Mouse (Mus musculus) liver, embryonic 12.5 days (tissue): ENCODE measurements around the gene Bfar. TPM values are rescaled to one million over a fixed set of nuclear protein-coding genes. Genes with fewer than 3 reads are reported as not detected.
"Not testable (repeated sequence)": the region's sequence is repeated elsewhere in the genome, so short reads cannot be mapped to it uniquely, and the experiment has no call there.

ENCODE experiments used
- ATAC-seq: fragments of 200-750 bp; cut with Nextera tagmentation; 2 replicates; pipeline ENCODE4 v1.8.0; 2017; ENCODE audit warnings: moderate number of reproducible peaks, mild to moderate bottlenecking, moderate library complexity
- H3K27ac ChIP-seq: fragments of 300-500 bp; sonication (generic); 2 replicates; pipeline ENCODE4 v1.5.1; 2016; ENCODE audit warnings: mild to moderate bottlenecking
- H3K27me3 ChIP-seq: fragments of 300-500 bp; sonication (generic); replicated peaks from 2 replicates; pipeline ENCODE4 v1.6.1; 2016; ENCODE audit warnings: mild to moderate bottlenecking, moderate library complexity
- H3K36me3 ChIP-seq: fragments of 300-500 bp; sonication (generic); 2 replicates; pipeline ENCODE4 v1.6.1; 2016; ENCODE audit warnings: mild to moderate bottlenecking, moderate library complexity
- H3K4me1 ChIP-seq: fragments of 300-500 bp; sonication (generic); 2 replicates; pipeline ENCODE4 v1.6.1; 2016
- H3K4me2 ChIP-seq: fragments of 300-500 bp; sonication (generic); 2 replicates; pipeline ENCODE4 v1.6.1; 2016; ENCODE audit warnings: mild to moderate bottlenecking, moderate library complexity
- H3K4me3 ChIP-seq: fragments of 300-500 bp; sonication (generic); 2 replicates; pipeline ENCODE4 v1.5.1; 2016; ENCODE audit warnings: mild to moderate bottlenecking, moderate library complexity
- H3K9ac ChIP-seq: fragments of 300-500 bp; sonication (generic); 2 replicates; pipeline ENCODE4 v1.6.1; 2016; ENCODE audit warnings: mild to moderate bottlenecking, moderate library complexity
- H3K9me3 ChIP-seq: fragments of 300-500 bp; sonication (generic); replicated peaks from 2 replicates; pipeline ENCODE4 v1.6.1; 2016; ENCODE audit warnings: mild to moderate bottlenecking, moderate library complexity
- WGBS: fragments of 180-500 bp; shearing (Covaris S2); methylation state at CpG from one replicate; pipeline ENCODE4 v1.1.7; 2016; ENCODE audit not compliant: insufficient replicate concordance; 5-methylcytosine and 5-hydroxymethylcytosine counted together
- polyA plus RNA-seq: library from polyadenylated mRNA; unstranded; fragments of >200 nt; fragmentation: Nextera tagmentation; extraction: Ambion mirVana; gene quantifications from 2 replicates; pipeline ENCODE4 v1.2.1, GENCODE M21; 2016

The Bfar gene
- polyA plus RNA-seq, 1 experiment from 2014 or later: 17.1 TPM

DNA sequence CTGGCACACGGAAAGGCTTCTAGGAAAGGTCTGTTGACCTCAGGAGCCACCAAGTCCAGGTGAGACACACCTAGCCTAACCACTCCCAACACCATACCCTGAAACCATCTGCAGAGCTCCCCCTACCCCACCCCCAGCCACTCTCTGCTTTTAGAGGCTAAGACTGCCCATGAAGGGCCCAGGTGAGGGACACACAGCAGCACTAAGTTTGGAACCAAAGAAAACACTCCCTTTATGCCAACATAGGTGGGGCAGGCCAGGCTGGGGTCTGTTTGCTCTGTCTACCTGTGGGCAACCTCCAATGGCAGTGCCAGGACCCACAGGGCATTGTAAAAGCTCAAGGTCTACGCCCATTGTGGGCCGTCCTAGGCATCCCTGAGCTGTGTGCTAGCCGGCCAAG lies 57.8 kb downstream of the Bfar start:
- H3K4me1 ChIP-seq: peaks cover 10% of the 10 kb centered on the region
- H3K4me2 ChIP-seq: no peak overlapping the region
- no peak for ATAC-seq

DNA sequence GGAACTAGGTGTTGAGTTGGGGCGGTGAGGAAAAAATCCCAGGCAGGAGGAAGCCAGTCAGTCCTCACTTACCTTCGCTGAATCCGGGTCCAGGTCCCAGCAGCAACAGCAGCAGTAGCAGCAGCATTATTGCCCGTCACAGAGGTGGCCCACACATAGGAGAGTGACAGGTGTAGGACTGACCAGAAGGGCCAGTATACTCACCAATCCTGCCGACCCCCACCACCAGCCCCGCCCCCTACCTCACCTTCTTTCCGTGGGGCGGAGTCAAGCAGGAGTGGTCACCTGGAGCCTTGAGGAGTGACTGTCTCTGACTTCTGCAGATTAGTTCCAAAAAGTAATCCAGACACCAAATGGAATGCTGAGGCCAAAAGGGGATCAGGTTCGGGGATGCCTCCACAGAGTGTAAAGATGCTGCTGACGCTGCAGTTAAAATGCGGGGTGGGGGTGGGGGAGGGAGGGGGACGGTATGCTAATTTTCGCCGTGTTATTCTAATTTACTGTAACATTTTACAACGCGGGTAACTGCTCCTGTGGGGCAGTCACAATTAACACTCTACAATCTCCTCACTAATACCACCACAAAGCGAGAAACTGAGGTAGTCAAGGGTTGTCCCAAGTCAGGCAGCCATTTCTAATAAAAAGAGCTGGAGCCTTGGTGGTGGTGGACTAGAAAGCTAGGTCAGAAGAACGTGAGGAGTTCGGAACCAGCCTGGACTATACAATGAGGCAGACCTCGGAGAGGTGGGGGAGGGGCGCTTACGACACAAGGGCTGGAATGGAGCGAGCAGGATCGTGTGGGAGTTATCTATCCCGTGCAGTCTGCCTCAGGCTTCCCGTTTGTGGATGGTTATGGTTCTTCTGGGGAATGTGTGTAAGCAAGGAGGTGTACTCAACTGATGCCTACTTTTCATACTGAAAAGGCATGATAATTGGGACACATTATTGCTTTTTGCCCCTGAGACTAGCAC lies 58.9 kb downstream of the Bfar start, which contains the start of gene Pla2g10:
TSS of gene Pla2g10 (minus strand) at position 699 of the 971 bp plus-strand sequence.
- Histone ChIP-seq H3K4me2 (peak within 1 kb of the TSS; percentile 50), H3K4me1 (peaks cover 10% of the 10 kb centered on the region), H3K4me3 (peak within 1 kb of the TSS; percentile 8; the same call in 1 of the 2 replicates), H3K9me3 (no peaks in the 10 kb centered on the region), H3K36me3 (no peaks in the 10 kb centered on the region), H3K27ac (no peak within 1 kb of the TSS), H3K27me3 (peaks cover 6% of the 10 kb centered on the region), H3K9ac (no peak within 1 kb of the TSS)
- ATAC-seq: peak; percentile 47
- WGBS: 15% methylated on average over 26 of the region's 26 CpGs

More for the DNA sequence above, 57.8 kb downstream of the Bfar start:
- H3K27me3 ChIP-seq: peaks cover 6% of the 10 kb centered on the region
- no peak overlapping the region for H3K27ac ChIP-seq
- 63% methylated on average over 4 of the region's 4 CpGs for WGBS
- no peaks in the 10 kb centered on the region for H3K9me3 ChIP-seq
- H3K9ac ChIP-seq: no peak overlapping the region
- H3K36me3 ChIP-seq: no peaks in the 10 kb centered on the region
- no peak overlapping the region for H3K4me3 ChIP-seq

DNA sequence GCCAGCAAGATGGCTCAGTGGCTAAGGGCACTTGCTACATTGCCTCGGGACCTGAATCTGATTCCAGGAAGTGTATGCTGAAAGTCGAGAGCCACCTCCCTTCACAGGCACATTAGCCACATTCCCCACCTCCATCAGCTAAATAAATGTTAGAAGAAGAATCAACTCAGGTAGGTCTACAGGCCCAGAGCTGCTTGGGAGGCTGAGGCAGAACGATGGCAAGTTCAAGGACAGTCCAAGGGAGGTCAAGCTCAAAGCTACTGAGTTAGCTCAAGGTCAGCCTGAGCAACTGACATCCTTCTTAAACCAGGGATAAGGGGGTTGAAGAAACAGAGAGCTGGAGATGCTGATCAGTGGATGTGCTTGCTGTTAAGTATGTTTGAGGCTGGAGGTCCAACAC lies 61.1 kb downstream of the Bfar start:
- Histone ChIP-seq H3K9ac (no peak overlapping the region), H3K4me2 (no peak overlapping the region), H3K9me3 (no peaks in the 10 kb centered on the region), H3K27me3 (peaks cover 10% of the 10 kb centered on the region), H3K4me3 (no peak overlapping the region), H3K27ac (no peak overlapping the region), H3K4me1 (peaks cover 10% of the 10 kb centered on the region), H3K36me3 (no peaks in the 10 kb centered on the region)
- ATAC-seq: no peak
- WGBS: 49% methylated on average over 3 of the region's 3 CpGs

DNA sequence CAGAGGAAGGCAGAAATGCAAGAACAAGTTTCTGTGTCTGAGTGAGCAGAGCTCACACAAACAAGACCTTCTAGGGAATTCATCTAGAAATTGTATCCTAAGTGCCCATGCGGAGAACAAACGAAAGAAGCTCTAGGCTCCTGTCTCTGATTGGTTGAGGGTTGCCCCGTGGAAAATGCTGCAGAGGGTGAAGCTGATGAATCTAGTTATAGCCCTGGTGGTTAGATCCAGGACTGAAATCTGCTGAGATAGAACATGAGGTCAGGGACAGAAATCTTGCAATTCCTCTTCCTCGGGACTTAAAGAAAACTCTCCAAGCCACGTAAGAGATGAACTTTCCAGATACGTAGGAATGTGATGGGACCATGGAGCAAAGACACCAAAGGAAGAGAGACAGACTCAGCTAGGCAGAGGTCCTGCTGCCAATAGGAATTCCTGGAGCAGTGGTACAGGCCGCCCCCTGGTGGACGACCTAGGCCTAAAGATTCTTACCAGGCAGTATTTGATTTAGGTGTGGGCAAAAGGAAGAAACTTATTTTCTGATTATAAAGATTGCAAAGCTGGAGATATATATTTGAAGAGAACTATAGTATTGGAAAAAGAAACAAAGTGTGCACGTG lies 62.0 kb downstream of the Bfar start:
- H3K27ac ChIP-seq: no peak overlapping the region
- WGBS: 18% methylated on average over 9 of the region's 9 CpGs

DNA sequence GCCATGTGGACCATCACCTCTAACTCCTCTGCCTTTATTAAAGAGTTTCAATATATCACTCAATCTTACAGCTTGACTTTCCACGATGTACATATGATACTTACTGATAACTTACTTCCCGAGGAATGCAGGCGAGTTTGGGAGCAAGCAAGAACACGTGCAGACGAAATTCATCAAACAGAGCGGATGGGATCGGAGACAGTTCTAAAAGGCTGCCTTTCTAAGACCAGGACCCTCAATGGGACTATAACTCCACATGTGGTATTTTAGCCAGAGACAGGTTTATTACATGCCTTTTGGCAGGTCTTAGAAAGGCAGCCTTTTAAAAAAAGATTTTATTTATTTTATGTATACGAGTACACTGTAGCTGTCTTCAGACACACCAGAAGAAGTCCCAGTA lies 64.3 kb downstream of the Bfar start:
- WGBS: 74% methylated on average over 8 of the region's 8 CpGs
- Histone ChIP-seq H3K4me1 (peaks cover 1% of the 10 kb centered on the region), H3K36me3 (no peaks in the 10 kb centered on the region)

More for the DNA sequence above, 62.0 kb downstream of the Bfar start:
- Histone ChIP-seq H3K9ac (no peak overlapping the region), H3K9me3 (no peaks in the 10 kb centered on the region), H3K4me3 (no peak overlapping the region), H3K4me1 (peaks cover 10% of the 10 kb centered on the region), H3K27me3 (peaks cover 10% of the 10 kb centered on the region), H3K4me2 (no peak overlapping the region), H3K36me3 (no peaks in the 10 kb centered on the region)
- ATAC-seq: no peak

DNA sequence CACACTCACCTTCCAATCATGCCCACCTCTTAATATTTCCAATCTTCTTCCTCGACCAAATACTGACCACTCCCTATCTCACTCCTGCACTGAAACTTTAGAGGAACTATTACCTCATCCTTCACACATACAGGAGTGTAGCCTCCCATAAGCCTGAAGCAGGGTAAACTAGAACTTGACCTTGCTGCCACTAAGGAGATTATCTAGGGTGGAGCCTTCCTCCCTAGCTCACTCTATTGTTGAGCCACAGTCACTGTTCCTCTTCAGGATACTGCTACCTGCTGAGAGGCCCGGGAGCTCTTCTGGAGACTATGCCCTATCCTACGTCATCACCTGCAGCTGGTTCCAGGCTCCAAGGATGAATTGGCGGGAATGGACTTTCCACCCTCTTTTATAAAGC lies 67.4 kb downstream of the Bfar start:
- not testable (repeated sequence) for H3K27me3 ChIP-seq, H3K4me2 ChIP-seq, H3K27ac ChIP-seq, H3K9me3 ChIP-seq, H3K36me3 ChIP-seq, H3K9ac ChIP-seq, H3K4me1 ChIP-seq, ATAC-seq, H3K4me3 ChIP-seq
- 45% methylated on average over 4 of the region's 4 CpGs for WGBS

More for the DNA sequence above, 64.3 kb downstream of the Bfar start:
- H3K4me2 ChIP-seq: no peak overlapping the region
- no peak overlapping the region for H3K9ac ChIP-seq
- ATAC-seq: no peak
- H3K27ac ChIP-seq: no peak overlapping the region
- 0 out of 2 replicates have a peak, but pooled peaks cover 3% of the 10 kb centered on the region for H3K27me3 ChIP-seq
- no peaks in the 10 kb centered on the region for H3K9me3 ChIP-seq
- H3K4me3 ChIP-seq: no peak overlapping the region

DNA sequence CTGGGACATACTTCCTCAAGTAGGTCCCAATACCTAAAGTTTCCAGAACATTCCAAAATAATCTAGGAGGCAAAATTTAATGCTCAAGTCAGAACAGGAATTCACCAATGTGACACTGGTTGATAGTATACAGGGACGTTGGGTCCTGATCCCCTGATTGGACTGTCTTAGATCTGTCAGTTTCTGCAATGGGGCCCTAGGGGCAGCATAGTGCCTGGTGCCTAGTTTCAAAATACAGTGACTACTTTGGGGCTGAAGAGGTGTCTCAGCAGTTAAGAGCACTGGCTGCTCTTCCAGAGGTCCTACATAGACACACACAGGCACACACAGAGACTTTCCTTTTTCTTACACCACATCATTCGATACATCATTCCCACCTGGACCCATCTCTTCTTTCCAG lies 69.2 kb downstream of the Bfar start:
- no peaks in the 10 kb centered on the region for H3K9me3 ChIP-seq
- no peak overlapping the region for H3K27ac ChIP-seq
- 41% methylated on average over 2 of the region's 2 CpGs for WGBS
- no peak overlapping the region for H3K4me3 ChIP-seq
- 0 out of 2 replicates have a peak, but pooled peaks cover 3% of the 10 kb centered on the region for H3K27me3 ChIP-seq
- no peak overlapping the region for H3K4me2 ChIP-seq
- peak; percentile 62 for ATAC-seq
- H3K9ac ChIP-seq: no peak overlapping the region
- no peaks in the 10 kb centered on the region for H3K4me1 ChIP-seq
- no peaks in the 10 kb centered on the region for H3K36me3 ChIP-seq

DNA sequence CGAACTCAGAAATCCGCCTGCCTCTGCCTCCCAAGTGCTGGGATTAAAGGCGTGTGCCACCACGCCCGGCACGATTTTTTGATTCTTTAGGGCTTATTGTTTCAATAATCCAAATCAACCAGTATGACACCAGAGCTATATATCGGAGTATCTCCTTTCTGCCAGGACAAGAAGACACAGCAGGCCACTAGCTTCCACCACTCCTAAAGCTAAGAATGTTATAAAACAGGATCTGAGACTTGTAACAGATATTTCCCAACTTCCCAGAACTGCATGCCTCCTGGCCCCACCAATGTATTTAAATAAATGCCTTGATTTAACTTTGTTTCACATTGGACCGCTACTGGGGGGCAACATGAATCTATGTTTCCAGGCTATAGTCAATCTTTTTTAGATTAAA lies 76.0 kb downstream of the Bfar start:
- Histone ChIP-seq H3K36me3 (no peaks in the 10 kb centered on the region), H3K4me2 (no peak overlapping the region), H3K9me3 (no peaks in the 10 kb centered on the region), H3K27me3 (peaks cover 13% of the 10 kb centered on the region; the same call in 1 of the 2 replicates), H3K4me3 (no peak overlapping the region), H3K9ac (no peak overlapping the region), H3K27ac (no peak overlapping the region), H3K4me1 (no peaks in the 10 kb centered on the region)
- ATAC-seq: no peak
- 81% methylated on average over 8 of the region's 8 CpGs for WGBS

DNA sequence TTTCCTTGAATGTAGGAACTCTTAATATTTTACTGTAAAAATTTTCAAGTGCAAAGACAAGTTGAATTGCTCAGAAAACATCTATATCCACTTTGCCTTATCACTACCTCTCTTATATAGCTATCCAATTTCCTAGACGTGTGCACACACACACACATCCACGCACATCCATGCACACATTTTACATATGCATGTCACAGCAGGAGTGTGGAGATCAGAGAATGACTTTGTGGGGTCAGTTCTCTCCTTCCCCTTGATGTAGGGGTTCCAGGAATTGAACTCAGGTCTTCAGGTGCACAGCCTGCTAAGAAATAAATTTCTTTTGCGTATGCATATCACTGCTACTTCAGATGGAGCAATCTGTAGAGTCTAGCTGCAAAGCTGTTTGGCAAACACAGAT lies 76.5 kb downstream of the Bfar start:
- Histone ChIP-seq H3K4me3 (no peak overlapping the region), H3K4me2 (no peak overlapping the region), H3K9ac (no peak overlapping the region), H3K27me3 (peaks cover 13% of the 10 kb centered on the region; the same call in 1 of the 2 replicates), H3K4me1 (no peaks in the 10 kb centered on the region), H3K36me3 (no peaks in the 10 kb centered on the region), H3K27ac (no peak overlapping the region), H3K9me3 (no peaks in the 10 kb centered on the region)
- no peak for ATAC-seq
- 52% methylated on average over 3 of the region's 3 CpGs for WGBS

DNA sequence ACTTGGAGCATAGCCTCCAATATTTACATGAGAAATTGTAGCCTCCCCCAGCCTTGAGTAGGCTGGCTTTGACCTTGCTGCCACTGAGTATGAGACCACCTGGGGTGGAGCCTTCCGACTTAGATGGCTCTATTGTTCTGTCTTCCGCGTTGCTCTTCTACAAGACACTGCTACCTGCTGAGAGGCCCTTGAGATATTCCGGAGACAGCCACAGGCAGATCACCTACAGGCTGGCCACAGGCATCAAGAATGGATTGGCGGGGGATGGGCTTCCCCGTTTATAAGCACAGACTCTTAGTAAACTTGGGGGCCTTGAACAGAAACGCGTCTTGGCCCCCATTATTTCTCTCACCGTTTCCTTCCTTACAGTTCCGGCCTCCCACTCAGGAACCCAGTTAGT lies 77.2 kb downstream of the Bfar start:
- H3K4me3 ChIP-seq, ATAC-seq, H3K4me1 ChIP-seq, H3K4me2 ChIP-seq, H3K9ac ChIP-seq, H3K36me3 ChIP-seq, H3K9me3 ChIP-seq, H3K27ac ChIP-seq: not testable (repeated sequence)
- 29% methylated on average over 10 of the region's 10 CpGs for whole genome bisulfite sequencing
- H3K27me3 ChIP-seq: peaks cover 13% of the 10 kb centered on the region; the same call in 1 of the 2 replicates

DNA sequence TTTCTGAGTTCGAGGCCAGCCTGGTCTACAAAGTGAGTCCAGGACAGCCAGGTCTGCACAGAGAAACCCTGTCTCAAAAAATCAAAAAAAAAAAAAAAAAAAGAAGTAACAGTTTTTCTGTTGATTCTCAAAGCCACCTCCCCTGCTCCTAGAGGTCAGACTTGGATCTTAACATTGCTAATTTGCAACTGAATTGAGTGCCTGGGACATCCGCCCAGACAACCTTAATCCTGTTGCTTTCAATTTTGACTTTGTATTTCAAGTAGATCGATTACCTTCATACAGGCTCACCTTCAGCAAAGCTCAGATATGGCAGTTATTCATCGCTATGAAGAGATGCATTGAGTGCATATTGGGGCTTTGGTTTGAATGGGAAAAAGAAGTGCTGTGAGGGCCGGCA lies 77.6 kb downstream of the Bfar start:
- no peak overlapping the region for H3K27ac ChIP-seq
- no peak for ATAC-seq
- H3K9me3 ChIP-seq: no peaks in the 10 kb centered on the region
- no peak overlapping the region for H3K4me2 ChIP-seq
- H3K9ac ChIP-seq: no peak overlapping the region
- H3K27me3 ChIP-seq: peaks cover 13% of the 10 kb centered on the region; the same call in 1 of the 2 replicates
- no peak overlapping the region for H3K4me3 ChIP-seq
- no peaks in the 10 kb centered on the region for H3K36me3 ChIP-seq
- peaks cover 3% of the 10 kb centered on the region; the same call in 1 of the 2 replicates for H3K4me1 ChIP-seq
- 43% methylated on average over 5 of the region's 5 CpGs for WGBS

DNA sequence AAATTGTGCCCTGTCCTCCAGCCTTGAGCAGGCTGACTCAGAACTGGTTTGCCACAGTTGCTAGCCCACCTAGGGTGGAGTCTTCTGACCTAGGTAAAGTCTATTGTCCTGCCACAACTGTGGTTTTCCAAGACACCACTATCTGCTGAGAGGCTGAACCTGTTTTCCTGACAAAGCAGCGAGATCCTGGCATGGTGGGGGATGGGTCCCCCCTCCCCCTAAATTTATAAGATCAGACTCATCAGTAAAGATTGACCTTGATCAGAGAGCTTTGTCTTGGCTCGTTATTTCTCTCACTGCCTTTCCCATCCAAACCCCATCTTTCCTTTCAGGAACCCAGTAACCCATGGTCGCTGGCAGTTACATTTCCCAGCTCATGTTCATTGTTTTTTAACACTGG lies 78.3 kb downstream of the Bfar start:
- Histone ChIP-seq H3K4me2 (no peak overlapping the region), H3K9me3 (no peaks in the 10 kb centered on the region), H3K36me3 (no peaks in the 10 kb centered on the region), H3K27me3 (peaks cover 16% of the 10 kb centered on the region), H3K9ac (no peak overlapping the region), H3K27ac (no peak overlapping the region), H3K4me3 (no peak overlapping the region), H3K4me1 (peaks cover 7% of the 10 kb centered on the region)
- no peak for ATAC-seq
- WGBS: 40% methylated on average over 3 of the region's 3 CpGs
